Mouse (Mus musculus) ES-Bruce4 (cell line): ENCODE measurements at regions not wholly inside any gene's neighbourhood (a gene's known extent, or its start where the extent isn't known, plus 50 kb on each side); places are given as distances from the start of the nearest gene placed in this dataset.

ENCODE experiments used
- H3K27ac ChIP-seq: 2 replicates; pipeline ENCODE4 v1.5.1; 2012; ENCODE audit warnings: low read length, inconsistent platforms; ENCODE audit not compliant: insufficient read depth
- H3K27me3 ChIP-seq: 2 replicates; pipeline ENCODE4 v1.6.1; 2012; ENCODE audit warnings: mild to moderate bottlenecking, low read length, inconsistent platforms; ENCODE audit not compliant: control insufficient read depth, poor library complexity, insufficient read depth, severe bottlenecking
- H3K36me3 ChIP-seq: 2 replicates; pipeline ENCODE4 v1.6.1; 2012; ENCODE audit warnings: inconsistent platforms, mild to moderate bottlenecking, low read length, moderate library complexity; ENCODE audit not compliant: control insufficient read depth, poor library complexity, insufficient read depth, severe bottlenecking
- H3K4me1 ChIP-seq: one replicate; pipeline ENCODE4 v1.8.1; 2011; ENCODE audit warnings: low read length; ENCODE audit not compliant: control insufficient read depth, insufficient read depth
- H3K4me3 ChIP-seq: 2 replicates; pipeline ENCODE4 v1.5.1; 2011; ENCODE audit warnings: low read depth, mild to moderate bottlenecking, low read length
- H3K9ac ChIP-seq: 2 replicates; pipeline ENCODE4 v1.6.1; 2012; ENCODE audit warnings: low read depth, mild to moderate bottlenecking, inconsistent platforms; ENCODE audit not compliant: poor library complexity, severe bottlenecking
- H3K9me3 ChIP-seq: replicated peaks from 2 replicates; pipeline ENCODE4 v1.6.1; 2012; ENCODE audit warnings: mild to moderate bottlenecking, low read length, inconsistent platforms; ENCODE audit not compliant: control insufficient read depth, poor library complexity, insufficient read depth, severe bottlenecking
- CTCF ChIP-seq: IDR thresholded peaks from one replicate; pipeline ENCODE4 v1.8.1; 2011; ENCODE audit warnings: low read depth, low read length
- EP300 ChIP-seq: IDR thresholded peaks from 2 replicates; pipeline ENCODE4 v1.6.1; 2011; ENCODE audit warnings: low read depth, low read length; ENCODE audit not compliant: insufficient read depth
- POLR2A ChIP-seq: IDR thresholded peaks from one replicate; pipeline ENCODE4 v1.8.1; 2011; ENCODE audit warnings: low read length; ENCODE audit not compliant: insufficient read depth

DNA sequence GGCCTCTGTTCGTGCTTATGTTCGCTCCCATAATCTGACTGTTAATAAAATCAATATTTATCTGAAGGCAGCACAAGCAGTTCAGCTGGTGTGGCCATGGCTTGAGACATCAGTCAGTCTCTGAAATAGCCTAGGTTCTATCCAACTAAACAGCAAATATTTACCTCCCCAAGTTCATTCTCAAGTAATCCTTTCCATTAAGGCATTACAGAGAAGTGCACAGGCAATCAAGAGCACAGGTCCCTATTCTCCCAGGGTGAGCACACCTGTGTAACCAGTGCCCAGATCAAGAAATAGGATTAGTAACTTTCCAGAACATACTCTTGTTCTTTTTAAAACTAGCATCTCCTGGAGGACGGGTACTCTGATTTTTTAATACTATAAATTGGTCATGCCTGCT is 199.2 kb upstream of the Bmp2 start:
- Histone ChIP-seq H3K4me1 (no peaks in the 10 kb centered on the region), H3K27ac (no peak overlapping the region), H3K36me3 (no peaks in the 10 kb centered on the region), H3K4me3 (no peak overlapping the region), H3K9ac (no peak overlapping the region), H3K27me3 (no peaks in the 10 kb centered on the region), H3K9me3 (no peaks in the 10 kb centered on the region)
- TF ChIP-seq EP300: no peak
- TF ChIP-seq CTCF: no peak
- TF ChIP-seq POLR2A: no peak

DNA sequence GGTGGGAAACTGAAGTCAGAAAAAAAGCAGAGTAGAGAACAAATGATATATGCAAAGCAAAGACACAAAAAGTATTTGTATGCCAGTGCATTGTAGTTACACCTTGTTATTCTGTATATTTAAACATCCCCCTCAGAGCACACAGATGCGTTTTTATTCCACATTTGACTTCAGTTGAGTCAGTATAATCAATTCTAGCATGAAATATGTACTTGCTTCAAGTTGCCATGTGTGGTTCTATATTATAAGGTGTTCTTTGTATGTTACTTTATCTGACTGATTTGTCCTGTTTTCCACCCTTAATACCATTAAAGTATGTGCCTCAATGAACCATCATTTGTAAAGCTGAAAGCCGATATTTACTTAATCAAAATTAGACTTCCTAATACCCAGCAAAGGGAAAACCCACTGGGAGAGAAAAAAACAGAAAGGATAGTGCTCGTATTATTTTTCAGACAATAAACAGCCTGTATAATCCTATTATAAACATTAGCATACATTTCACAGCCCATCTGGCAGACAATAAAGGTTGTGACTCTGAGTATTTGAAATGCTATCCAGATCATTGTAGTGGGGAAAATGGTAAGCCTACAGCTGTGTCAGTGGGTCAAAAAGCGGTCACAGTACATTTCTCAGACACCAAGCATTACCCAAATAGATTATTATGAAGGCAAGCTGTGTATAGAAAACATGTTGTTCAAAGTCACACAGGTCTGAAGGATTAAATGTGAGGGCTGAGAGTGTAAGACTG is 189.1 kb upstream of the Bmp2 start:
- no peaks in the 10 kb centered on the region for H3K36me3 ChIP-seq
- H3K9ac ChIP-seq: no peak overlapping the region
- H3K4me3 ChIP-seq: no peak overlapping the region
- H3K4me1 ChIP-seq: no peaks in the 10 kb centered on the region
- no peaks in the 10 kb centered on the region for H3K27me3 ChIP-seq
- H3K27ac ChIP-seq: no peak overlapping the region
- TF ChIP-seq CTCF: no peak
- no peak for TF ChIP-seq POLR2A
- no peak for TF ChIP-seq EP300
- H3K9me3 ChIP-seq: no peaks in the 10 kb centered on the region

DNA sequence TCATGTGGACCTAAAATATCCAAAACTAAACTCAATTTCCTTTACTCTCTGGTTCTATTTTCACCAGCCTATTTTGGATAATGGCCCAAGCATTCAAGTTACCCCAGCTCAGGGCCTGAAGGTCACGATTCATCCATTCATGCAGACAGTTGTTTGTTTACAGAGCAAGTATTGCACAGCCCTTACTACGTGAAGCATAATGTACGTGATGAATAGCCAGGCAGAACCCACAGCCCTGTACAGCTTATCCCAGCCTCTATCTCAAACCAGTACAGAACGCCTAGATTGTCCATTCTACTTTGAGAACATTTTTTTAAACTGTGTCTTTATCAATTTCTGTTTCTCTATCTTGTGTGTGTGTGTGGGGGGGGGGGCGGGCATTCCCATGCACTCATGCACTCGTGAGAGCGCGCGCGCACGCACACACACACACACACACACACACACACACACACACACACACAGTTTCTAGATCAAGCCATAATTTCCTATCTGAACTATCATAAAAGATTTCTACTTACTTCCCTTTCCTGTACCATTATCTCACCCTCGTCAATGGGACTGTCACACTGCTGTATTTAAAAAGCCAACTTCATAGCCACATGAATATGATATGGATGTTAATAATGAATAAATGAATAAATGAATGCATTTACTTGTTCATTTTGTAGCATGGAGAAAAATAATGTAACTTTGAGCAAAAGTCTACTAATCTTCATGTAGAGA is 180.3 kb upstream of the Bmp2 start:
- TF ChIP-seq EP300: no peak
- TF ChIP-seq CTCF: no peak
- TF ChIP-seq POLR2A: no peak
- H3K4me3 ChIP-seq: no peak overlapping the region
- no peak overlapping the region for H3K9ac ChIP-seq
- no peaks in the 10 kb centered on the region for H3K36me3 ChIP-seq
- no peak overlapping the region for H3K27ac ChIP-seq
- H3K27me3 ChIP-seq: no peaks in the 10 kb centered on the region
- no peaks in the 10 kb centered on the region for H3K9me3 ChIP-seq
- H3K4me1 ChIP-seq: no peaks in the 10 kb centered on the region

DNA sequence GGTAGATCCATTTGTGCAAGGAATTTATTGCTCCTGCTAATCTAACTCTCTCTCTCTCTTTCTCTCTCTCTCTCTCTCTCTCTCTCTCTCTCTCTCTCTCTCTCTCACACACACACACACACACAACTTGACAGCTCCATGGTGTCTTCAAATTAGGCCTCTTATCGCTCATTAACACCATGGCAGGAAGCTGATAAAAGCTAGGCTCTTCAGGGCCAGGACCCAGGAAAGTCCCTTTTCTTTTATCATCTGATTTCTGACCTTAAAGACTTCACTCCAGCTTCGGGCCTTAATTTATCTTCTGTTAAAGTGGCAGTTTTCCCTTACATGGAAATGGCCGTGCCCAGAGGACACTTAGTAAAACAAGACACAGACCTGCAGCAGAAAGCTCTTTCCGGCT is 178.4 kb upstream of the Bmp2 start:
- no peaks in the 10 kb centered on the region for H3K4me1 ChIP-seq
- no peak for TF ChIP-seq CTCF
- H3K9me3 ChIP-seq: no peaks in the 10 kb centered on the region
- H3K27ac ChIP-seq: no peak overlapping the region
- no peaks in the 10 kb centered on the region for H3K36me3 ChIP-seq
- H3K27me3 ChIP-seq: no peaks in the 10 kb centered on the region
- no peak overlapping the region for H3K9ac ChIP-seq
- H3K4me3 ChIP-seq: no peak overlapping the region

DNA sequence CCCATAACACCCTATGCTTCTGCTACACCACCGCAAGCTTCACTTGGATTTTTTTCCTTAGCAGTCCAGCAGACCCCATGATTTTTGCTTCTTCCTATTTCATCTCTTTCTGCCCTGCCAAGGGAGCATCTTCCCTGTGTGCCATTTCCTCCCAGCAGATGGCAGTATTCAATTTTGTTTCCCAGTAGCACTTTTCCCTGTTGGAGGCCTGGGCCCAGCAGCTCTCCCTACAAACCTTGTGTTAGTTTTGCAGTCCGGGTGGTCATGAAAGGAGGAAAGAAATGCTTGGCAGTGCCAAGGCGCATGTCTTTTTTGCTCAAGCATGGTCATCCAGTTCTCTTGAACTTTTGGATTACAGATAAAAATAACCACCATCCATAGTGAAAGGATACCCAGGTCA is 170.9 kb upstream of the Bmp2 start:
- Histone ChIP-seq H3K27me3 (no peaks in the 10 kb centered on the region; the same call in 1 of the 2 replicates), H3K36me3 (no peaks in the 10 kb centered on the region), H3K4me1 (no peaks in the 10 kb centered on the region), H3K9me3 (no peaks in the 10 kb centered on the region), H3K4me3 (no peak overlapping the region), H3K27ac (no peak overlapping the region), H3K9ac (no peak overlapping the region)
- TF ChIP-seq POLR2A (no peak), CTCF (peak; percentile 15), EP300 (no peak)
